Mouse (Mus musculus): ENCODE data around the gene Ms4a4d.
"Not testable (repeated sequence)": the region's sequence is repeated elsewhere in the genome, so short reads cannot be mapped to it uniquely, and the experiment has no call there.

The Ms4a4d gene

GRCm38 (mm10) chr19:11536593-11536992 is at the start of gene Ms4a4d:
TSS of gene Ms4a4d (plus strand) at chr19:11536801.
- peak; percentile 62 for DNase-seq (ENCODE audit: low spot score)

- no peak for DNase-seq (ENCODE audit: low spot score)
Measured at GRCm38 (mm10) chr19:11491406-11492189, 45.0 kb upstream of the Ms4a4d start.

GRCm38 (mm10) chr19:11492671-11493070 is 43.9 kb upstream of the Ms4a4d start:
- no peak for DNase-seq (ENCODE audit: low spot score)

- DNase-seq (ENCODE audit: low spot score): no peak
Measured at GRCm38 (mm10) chr19:11494519-11494918, 42.1 kb upstream of the Ms4a4d start.

GRCm38 (mm10) chr19:11496361-11496760 is 40.2 kb upstream of the Ms4a4d start:
- DNase-seq (ENCODE audit: low spot score): no peak

GRCm38 (mm10) chr19:11497300-11497699 is 39.3 kb upstream of the Ms4a4d start:
- DNase-seq (ENCODE audit: low spot score): not testable (repeated sequence)

GRCm38 (mm10) chr19:11500796-11501195 is 35.8 kb upstream of the Ms4a4d start:
- no peak for DNase-seq (ENCODE audit: low spot score)

- no peak for DNase-seq (ENCODE audit: low spot score)
Measured at GRCm38 (mm10) chr19:11501326-11501725, 35.3 kb upstream of the Ms4a4d start.

- no peak for DNase-seq (ENCODE audit: low spot score)
Measured at GRCm38 (mm10) chr19:11504857-11505256, 31.7 kb upstream of the Ms4a4d start.

- DNase-seq (ENCODE audit: low spot score): no peak
Measured at GRCm38 (mm10) chr19:11513458-11513857, 23.1 kb upstream of the Ms4a4d start.

GRCm38 (mm10) chr19:11516246-11516645 is 20.4 kb upstream of the Ms4a4d start, which contains the start of gene Ms4a6b:
TSS of gene Ms4a6b (plus strand) at chr19:11516512.
- DNase-seq (ENCODE audit: low spot score): no peak

GRCm38 (mm10) chr19:11516845-11517244 is 19.8 kb upstream of the Ms4a4d start:
- DNase-seq (ENCODE audit: low spot score): no peak

- DNase-seq (ENCODE audit: low spot score): not testable (repeated sequence)
Measured at GRCm38 (mm10) chr19:11517373-11517772, 19.2 kb upstream of the Ms4a4d start.

- not testable (repeated sequence) for DNase-seq (ENCODE audit: low spot score)
Measured at GRCm38 (mm10) chr19:11518356-11518755, 18.2 kb upstream of the Ms4a4d start.

- DNase-seq (ENCODE audit: low spot score): no peak
Measured at GRCm38 (mm10) chr19:11520146-11520545, 16.5 kb upstream of the Ms4a4d start.

GRCm38 (mm10) chr19:11533421-11533820 is 3.2 kb upstream of the Ms4a4d start:
- DNase-seq (ENCODE audit: low spot score): no peak

GRCm38 (mm10) chr19:11533888-11534445 is 2.6 kb upstream of the Ms4a4d start:
- DNase-seq (ENCODE audit: low spot score): peak; percentile 62

- DNase-seq (ENCODE audit: low spot score): no peak
Measured at GRCm38 (mm10) chr19:11537336-11537735, 735 bp downstream of the Ms4a4d start.

GRCm38 (mm10) chr19:11540166-11540821 is 3.7 kb downstream of the Ms4a4d start:
- peak; percentile 46 for DNase-seq (ENCODE audit: low spot score)

GRCm38 (mm10) chr19:11544383-11544782 is 7.8 kb downstream of the Ms4a4d start:
- not testable (repeated sequence) for DNase-seq (ENCODE audit: low spot score)

- DNase-seq (ENCODE audit: low spot score): no peak
Measured at GRCm38 (mm10) chr19:11547911-11548310, 11.3 kb downstream of the Ms4a4d start.

GRCm38 (mm10) chr19:11554726-11555125 is 18.1 kb downstream of the Ms4a4d start:
- no peak for DNase-seq (ENCODE audit: low spot score)

- peak; percentile 48 for DNase-seq (ENCODE audit: low spot score)
Measured at GRCm38 (mm10) chr19:11559560-11559959, 23.0 kb downstream of the Ms4a4d start.

All from lung, postnatal 25 days (tissue).